Mouse (Mus musculus) CD4-positive helper T cell, adult 2 months (primary cell): ENCODE measurements around the gene Lypd6.

ENCODE experiments used
- DNase-seq: peaks from one replicate; pipeline ENCODE4 v3.0.0-alpha.2; 2012; ENCODE audit warnings: low read depth, missing footprints, low spot score

Lypd6 gene

GRCm38 (mm10) chr2:50166082-50166481, 99.9 kb downstream of the Lypd6 start:
- DNase-seq, result no peak

GRCm38 (mm10) chr2:50173730-50174528, 107.7 kb downstream of the Lypd6 start:
- no peak for DNase-seq

DNA sequence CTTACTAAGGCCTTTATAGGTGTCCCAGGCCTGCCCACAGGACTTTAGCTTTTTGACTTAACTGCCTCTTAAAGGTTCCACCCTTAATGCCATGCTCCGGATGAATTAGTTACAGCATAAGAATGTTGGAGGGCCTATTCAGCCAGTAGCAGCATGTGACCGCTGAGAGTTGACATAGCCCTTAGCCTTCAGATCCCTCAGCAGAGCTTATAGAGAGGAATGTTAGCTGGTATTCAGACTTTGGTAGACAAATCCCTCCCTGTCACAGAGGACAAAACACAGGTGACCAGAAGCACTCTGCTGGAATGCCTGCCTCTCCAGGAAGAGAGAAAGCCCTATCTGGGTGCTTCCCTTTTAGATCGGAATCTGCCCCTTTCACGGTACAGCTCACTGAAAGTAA, 109.5 kb downstream of the Lypd6 start:
- no peak for DNase-seq

DNA sequence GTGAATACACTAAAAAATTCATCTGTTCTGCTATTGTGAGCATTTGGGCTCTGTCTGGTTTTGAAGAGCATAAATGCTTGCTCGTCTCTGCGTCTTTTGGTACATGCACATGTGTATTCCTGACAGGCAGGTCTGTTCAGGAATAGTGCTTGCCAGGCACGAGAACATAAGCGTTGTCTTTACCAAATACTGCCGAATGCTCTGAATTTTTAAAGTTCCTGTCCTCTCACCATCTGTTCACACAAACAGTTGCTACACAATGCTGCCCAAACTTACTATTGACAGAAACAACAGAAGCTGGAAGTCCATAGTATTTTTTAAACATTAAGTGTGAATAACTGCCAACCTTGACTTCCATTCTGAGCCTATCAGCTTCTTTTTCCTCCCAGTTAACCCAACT, 112.9 kb downstream of the Lypd6 start:
- DNase-seq, result no peak

DNA sequence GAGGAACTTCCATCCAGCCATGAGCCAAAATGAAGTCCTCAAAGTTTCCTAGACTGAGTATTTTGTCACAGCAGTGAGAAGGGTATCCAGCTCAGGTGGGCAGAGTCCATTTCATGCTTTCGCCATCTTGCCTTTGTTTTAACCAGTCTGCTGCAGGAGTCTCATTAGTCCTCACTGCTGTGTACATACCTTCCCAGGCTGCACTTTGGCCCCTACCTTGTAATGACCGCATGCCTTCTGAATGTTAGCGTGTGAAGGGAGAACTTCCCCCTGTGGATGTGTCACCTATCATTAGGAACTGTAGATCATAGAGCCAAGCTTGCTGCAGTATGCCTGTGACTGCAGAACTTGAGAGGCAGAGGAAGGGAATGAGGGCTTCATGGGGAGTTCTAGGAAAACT, 114.2 kb downstream of the Lypd6 start:
- no peak for DNase-seq

GRCm38 (mm10) chr2:50181332-50181731, 115.1 kb downstream of the Lypd6 start:
- DNase-seq, result no peak

- no peak for DNase-seq
Measured at GRCm38 (mm10) chr2:50186711-50187405, 120.6 kb downstream of the Lypd6 start.

DNA sequence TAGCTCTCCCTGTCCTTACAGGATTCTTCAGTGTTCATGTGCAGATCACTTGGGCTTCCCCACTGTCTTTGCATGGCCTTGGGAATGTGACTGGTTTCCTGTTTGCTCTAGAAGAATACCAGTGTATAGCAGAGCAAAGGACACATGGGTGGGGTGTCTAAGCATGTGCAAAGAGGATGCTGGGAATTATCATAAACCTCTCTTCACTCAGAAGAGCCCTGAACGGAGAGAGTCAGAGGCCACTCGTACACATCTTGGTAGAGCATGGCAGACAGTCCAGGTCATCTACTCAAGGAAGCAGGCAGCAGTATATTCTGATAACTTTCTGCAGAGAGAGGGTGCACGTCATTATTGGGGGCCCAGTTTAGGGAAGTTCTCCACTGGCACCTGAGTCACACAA, 122.6 kb downstream of the Lypd6 start:
- DNase-seq, result no peak

GRCm38 (mm10) chr2:50196681-50197080, 130.5 kb downstream of the Lypd6 start:
- DNase-seq, result no peak

GRCm38 (mm10) chr2:50197801-50198200, 131.6 kb downstream of the Lypd6 start:
- no peak for DNase-seq

- no peak for DNase-seq
Measured at GRCm38 (mm10) chr2:50200541-50200940, 134.3 kb downstream of the Lypd6 start.

DNA sequence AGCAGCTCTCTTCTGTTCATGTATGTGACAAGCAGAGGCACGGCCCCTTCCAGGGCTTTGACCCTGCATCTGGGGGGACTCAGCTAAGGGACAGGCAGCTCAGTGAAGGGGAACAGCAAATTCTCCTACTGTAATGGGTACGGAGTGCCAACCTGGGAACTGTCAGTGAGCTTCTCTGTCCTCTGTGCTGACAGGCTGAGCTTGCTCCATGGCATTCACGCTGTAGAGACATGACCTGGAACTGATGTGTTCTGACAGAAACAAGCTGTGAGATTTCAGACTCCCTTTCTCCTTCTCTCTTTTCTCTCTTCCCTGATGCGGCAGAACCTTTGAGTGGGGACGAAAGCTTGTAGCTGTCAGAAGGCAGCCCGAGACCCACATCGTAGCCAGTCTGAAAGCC, 154.3 kb downstream of the Lypd6 start:
- no peak for DNase-seq

DNA sequence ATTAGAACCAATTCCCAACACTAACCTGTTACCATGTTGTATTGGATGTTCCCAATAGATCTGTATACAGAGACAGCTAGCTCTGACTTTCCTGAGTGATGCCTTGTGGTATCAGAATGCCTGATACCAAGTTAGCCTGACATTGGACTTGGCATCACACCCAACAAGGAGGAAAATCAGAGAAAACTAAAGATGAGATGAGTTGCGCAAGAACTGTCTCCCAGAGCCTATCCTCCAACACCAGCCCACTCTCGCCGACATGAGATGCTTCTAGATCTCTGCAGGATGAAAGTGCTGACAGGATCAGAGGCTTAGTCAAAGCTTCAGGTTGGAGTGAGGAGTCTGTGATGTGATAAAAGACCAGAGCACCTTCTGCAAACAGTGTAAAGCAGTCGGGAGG, 158.8 kb downstream of the Lypd6 start:
- DNase-seq, result no peak

DNA sequence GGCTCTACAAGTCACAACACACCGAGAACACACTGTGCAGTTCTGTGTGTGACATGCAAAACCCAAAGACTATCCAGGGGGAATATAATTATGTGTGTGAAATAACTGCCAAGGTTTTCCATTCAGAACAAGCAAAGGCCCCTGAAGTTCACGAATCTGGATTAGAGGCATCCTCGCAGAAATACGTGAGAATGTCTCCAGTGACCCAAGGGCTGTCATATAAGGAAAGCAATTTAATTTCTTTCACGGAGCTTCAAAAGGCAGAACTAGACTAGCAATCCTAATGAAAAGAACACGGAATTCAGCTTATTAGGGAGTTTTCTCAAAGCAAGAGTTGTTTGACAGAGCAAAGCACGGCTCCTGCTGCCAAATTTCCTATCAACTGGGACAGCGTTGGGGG, 167.3 kb downstream of the Lypd6 start:
- no peak for DNase-seq
